Mouse (Mus musculus) midbrain, embryonic 16.5 days (tissue): ENCODE data around the gene Eps15l1. TPM values are rescaled to one million over a fixed set of nuclear protein-coding genes. Genes with fewer than 3 reads are reported as not detected.

Experiments used
- ATAC-seq: fragments of 200-750 bp; cut with Nextera tagmentation; 2 replicates; pipeline ENCODE4 v1.8.0; 2017; ENCODE audit warnings: moderate TSS enrichment
- H3K27ac ChIP-seq: fragments of 300-500 bp; sonication (generic); 2 replicates; pipeline ENCODE4 v1.5.1; 2014; ENCODE audit warnings: mild to moderate bottlenecking, low read length, mixed read lengths
- H3K27me3 ChIP-seq: fragments of 300-500 bp; sonication (generic); 2 replicates; pipeline ENCODE4 v1.6.1; 2014; ENCODE audit warnings: low read depth, low read length, mixed read lengths; ENCODE audit not compliant: control insufficient read depth, insufficient read depth
- H3K36me3 ChIP-seq: fragments of 300-500 bp; sonication (generic); 2 replicates; pipeline ENCODE4 v1.6.1; 2014; ENCODE audit warnings: mild to moderate bottlenecking, low read length, moderate library complexity, mixed read lengths; ENCODE audit not compliant: control insufficient read depth, insufficient read depth
- H3K4me1 ChIP-seq: fragments of 300-500 bp; sonication (generic); 2 replicates; pipeline ENCODE4 v1.6.1; 2014; ENCODE audit warnings: mild to moderate bottlenecking, low read length, mixed read lengths; ENCODE audit not compliant: control insufficient read depth, insufficient read depth
- H3K4me2 ChIP-seq: fragments of 300-500 bp; sonication (generic); 2 replicates; pipeline ENCODE4 v1.6.1; 2014; ENCODE audit warnings: mild to moderate bottlenecking, low read length, mixed read lengths
- H3K4me3 ChIP-seq: fragments of 300-500 bp; sonication (generic); 2 replicates; pipeline ENCODE4 v1.5.1; 2014; ENCODE audit warnings: low read depth, mild to moderate bottlenecking, low read length, moderate library complexity, mixed read lengths
- H3K9ac ChIP-seq: fragments of 300-500 bp; sonication (generic); 2 replicates; pipeline ENCODE4 v1.6.1; 2014; ENCODE audit warnings: low read depth, low read length, mixed read lengths
- H3K9me3 ChIP-seq: fragments of 300-500 bp; sonication (generic); replicated peaks from 2 replicates; pipeline ENCODE4 v1.6.1; 2014; ENCODE audit warnings: mild to moderate bottlenecking, low read length, mixed read lengths; ENCODE audit not compliant: control insufficient read depth, poor library complexity, severe bottlenecking
- WGBS: fragments of 180-500 bp; shearing (Covaris S2); extraction: QIAGEN DNeasy Blood & Tissue Kit; methylation state at CpG from one replicate; pipeline ENCODE4 v1.1.7; 2014; 5-methylcytosine and 5-hydroxymethylcytosine counted together
- polyA plus RNA-seq: library from polyadenylated mRNA; unstranded; fragments of >200 nt; fragmentation: Nextera tagmentation; extraction: Ambion mirVana; gene quantifications from 2 replicates; pipeline ENCODE4 v1.2.1, GENCODE M21; 2015

The Eps15l1 gene
- polyA plus RNA-seq, 1 experiment from 2014 or later = 56.4 TPM

DNA sequence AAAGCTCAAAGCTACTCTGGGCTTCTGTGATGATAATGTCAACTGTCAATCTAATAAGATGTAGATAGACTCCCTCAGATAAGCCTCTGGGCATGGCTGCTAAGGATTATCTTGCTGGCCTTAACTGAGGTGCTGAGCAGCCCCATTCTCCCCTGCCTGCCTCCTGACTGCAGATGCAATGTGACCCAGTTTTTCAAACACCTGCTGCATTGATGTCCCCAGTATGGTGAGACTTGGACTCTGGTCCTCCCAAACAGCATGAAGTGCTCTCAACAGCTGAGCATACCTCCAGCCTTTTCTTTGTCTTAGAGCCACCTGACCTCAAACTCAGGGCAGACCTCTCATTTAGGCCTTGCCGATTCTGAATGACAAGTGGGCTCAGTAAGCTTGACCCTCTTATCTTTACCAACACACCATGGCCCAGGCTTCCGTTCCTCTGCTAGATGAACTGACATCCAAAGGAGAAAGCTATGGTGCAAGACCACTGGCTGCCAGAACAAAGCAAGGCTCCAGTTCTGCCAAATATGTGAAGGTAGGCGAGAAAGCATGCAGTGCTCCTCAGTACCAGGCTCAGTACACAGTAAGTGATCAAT is 108.2 kb downstream of the Eps15l1 start:
- Histone ChIP-seq H3K4me2 (no peak overlapping the region), H3K27ac (no peak overlapping the region)
- 82% methylated on average over 3 of the region's 3 CpGs for WGBS

DNA sequence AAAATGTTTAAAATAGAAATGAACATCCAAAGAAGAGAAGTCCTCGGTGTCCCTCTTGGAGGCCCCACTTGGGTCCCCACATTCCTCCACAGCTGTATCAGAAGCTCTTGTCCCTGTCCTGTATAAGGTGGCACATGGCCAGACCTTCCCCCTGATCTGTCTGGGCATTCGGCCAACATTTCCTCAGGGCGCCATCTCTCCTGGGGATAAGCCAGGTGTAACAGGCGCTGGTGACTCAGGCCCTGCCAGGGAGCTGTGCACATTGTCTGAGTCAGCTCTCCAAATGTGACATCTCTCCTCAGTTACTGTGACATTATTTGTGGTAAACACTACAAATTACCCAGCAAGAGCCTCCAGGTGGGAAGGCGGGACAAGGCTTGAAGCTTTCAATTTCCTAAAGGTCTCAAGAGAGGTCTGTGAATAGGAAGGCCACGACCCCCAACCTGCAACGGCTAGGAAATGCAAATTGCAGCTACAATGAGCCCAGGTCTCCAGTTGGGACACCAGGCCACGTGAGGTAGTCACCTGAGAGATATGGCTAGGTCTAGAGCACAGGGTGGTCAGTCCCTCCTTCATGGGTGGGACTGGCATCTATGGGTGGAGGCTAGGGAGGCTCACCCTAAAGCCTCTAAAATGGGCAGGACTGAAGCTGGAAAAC is 110.3 kb downstream of the Eps15l1 start:
- no peak overlapping the region for H3K27ac ChIP-seq
- H3K4me1 ChIP-seq = no peaks in the 10 kb centered on the region
- H3K9me3 ChIP-seq = no peaks in the 10 kb centered on the region
- no peaks in the 10 kb centered on the region for H3K36me3 ChIP-seq
- H3K4me3 ChIP-seq = no peak overlapping the region
- 55% methylated on average over 8 of the region's 8 CpGs for WGBS
- no peak overlapping the region for H3K9ac ChIP-seq
- H3K4me2 ChIP-seq = no peak overlapping the region
- peak; percentile 46 for ATAC-seq
- H3K27me3 ChIP-seq = no peaks in the 10 kb centered on the region

More for the DNA sequence above, 108.2 kb downstream of the Eps15l1 start:
- Histone ChIP-seq H3K36me3 (no peaks in the 10 kb centered on the region), H3K4me3 (no peak overlapping the region), H3K9ac (no peak overlapping the region), H3K27me3 (no peaks in the 10 kb centered on the region), H3K4me1 (no peaks in the 10 kb centered on the region), H3K9me3 (no peaks in the 10 kb centered on the region)
- no peak for ATAC-seq

DNA sequence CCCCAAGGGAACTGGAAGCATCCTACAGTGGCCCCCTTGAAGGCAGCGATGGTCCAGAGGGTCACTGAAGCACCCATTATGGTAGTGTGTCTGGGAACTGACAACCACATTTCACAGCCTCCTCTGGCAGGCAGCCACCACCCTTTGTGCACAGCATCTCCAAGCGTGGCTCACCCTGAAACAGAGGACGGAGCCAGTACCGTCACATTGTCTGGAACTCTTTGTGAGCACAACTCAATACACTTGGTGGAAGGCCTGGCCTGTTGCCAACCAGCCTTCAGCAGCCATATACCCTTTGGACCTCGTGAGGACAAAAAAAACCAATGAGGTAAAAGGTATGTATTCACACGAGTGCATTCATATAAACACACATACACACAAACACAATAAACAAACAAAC is 113.0 kb downstream of the Eps15l1 start:
- no peaks in the 10 kb centered on the region for H3K9me3 ChIP-seq
- H3K9ac ChIP-seq = no peak overlapping the region
- no peak for ATAC-seq
- no peak overlapping the region for H3K4me3 ChIP-seq
- no peaks in the 10 kb centered on the region for H3K27me3 ChIP-seq
- H3K27ac ChIP-seq = no peak overlapping the region
- H3K36me3 ChIP-seq = no peaks in the 10 kb centered on the region
- H3K4me1 ChIP-seq = no peaks in the 10 kb centered on the region
- no peak overlapping the region for H3K4me2 ChIP-seq
- WGBS = 46% methylated on average over 6 of the region's 6 CpGs

DNA sequence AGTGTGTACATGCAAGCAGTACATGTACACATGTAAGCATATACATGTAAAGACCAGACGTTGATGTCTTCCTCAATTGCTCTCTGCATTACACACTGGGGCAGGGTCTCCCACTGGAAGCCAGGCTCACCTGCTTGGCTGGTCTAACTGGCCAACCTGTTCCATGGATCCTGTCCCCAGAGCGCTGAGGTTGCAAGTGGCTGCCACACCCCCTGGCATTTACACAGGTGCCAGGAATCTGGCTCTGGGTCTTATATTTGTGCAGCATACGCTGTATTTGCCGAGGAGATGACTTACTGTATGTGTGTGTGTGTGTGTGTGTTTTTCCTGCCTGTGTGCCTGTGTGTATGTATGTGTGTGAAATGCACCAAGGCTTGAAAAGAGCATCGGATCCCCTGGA is 114.3 kb downstream of the Eps15l1 start:
- ATAC-seq = no peak
- WGBS = 92% methylated on average over 5 of the region's 5 CpGs
- Histone ChIP-seq H3K9me3 (no peaks in the 10 kb centered on the region), H3K4me2 (no peak overlapping the region), H3K4me3 (no peak overlapping the region), H3K4me1 (no peaks in the 10 kb centered on the region), H3K9ac (no peak overlapping the region), H3K36me3 (no peaks in the 10 kb centered on the region), H3K27ac (no peak overlapping the region), H3K27me3 (no peaks in the 10 kb centered on the region)

DNA sequence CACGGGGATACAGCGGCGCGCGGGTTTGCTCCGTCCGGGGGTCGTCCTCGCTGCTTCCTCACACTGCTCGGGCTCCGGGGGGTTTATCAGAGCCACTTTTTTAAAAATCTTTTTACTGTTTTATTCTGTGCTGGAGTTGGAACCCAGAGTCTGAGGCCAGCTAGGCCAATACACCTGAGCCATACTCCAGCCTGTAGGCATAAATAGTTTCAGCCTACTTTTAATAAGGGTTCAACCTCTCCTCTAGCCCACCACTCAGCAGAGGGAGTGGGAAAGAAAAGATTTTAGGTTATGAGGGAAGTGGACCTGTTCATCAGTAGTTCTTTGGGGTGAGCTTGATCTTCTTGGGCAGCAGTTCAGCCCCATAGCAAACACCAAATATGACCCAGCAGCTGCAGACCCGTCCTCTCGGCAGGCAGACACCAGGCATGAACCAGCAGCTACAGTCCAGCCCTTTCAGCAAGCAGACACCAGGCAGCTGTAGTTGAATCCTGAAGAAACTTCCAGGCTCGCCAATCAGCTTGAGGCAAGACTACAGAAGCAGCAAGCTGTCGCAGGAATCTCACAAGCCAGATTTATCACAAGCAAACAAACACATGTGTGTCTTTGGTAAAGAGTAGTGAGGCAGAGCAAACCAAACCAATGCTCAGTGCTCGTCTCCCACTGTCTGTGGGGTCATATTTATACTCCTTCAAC is 115.9 kb downstream of the Eps15l1 start, which contains the start of gene Gm10282:
TSS of gene Gm10282 (minus strand) at position 51 of the 696 bp plus-strand sequence.
- Histone ChIP-seq H3K9ac (no peak within 1 kb of the TSS), H3K4me1 (no peaks in the 10 kb centered on the region), H3K27ac (no peak within 1 kb of the TSS), H3K4me3 (no peak within 1 kb of the TSS), H3K4me2 (no peak within 1 kb of the TSS), H3K9me3 (no peaks in the 10 kb centered on the region), H3K36me3 (no peaks in the 10 kb centered on the region), H3K27me3 (no peaks in the 10 kb centered on the region)
- WGBS = 73% methylated on average over 12 of the region's 16 CpGs
- no peak for ATAC-seq

DNA sequence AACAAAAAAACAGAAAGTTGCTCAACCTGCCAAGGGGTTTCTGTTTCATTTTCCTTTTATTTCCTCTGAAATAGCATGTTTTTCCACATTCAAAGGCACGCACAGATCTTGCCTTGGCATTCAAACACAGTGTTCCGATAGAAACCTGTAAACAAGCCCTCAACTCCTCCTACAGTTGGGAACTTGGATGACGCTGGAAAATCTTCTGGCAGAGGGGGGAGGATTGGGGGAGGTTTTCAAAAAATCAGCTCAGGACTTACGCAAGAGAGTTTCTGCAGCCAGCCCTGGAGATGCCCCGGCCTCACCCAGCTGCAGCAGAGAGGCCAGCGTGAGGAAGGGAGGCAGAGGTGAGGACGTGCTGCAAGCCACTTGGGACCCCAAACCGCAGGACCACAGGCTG is 117.6 kb downstream of the Eps15l1 start:
- ATAC-seq = no peak
- Histone ChIP-seq H3K9me3 (no peaks in the 10 kb centered on the region), H3K4me2 (no peak overlapping the region), H3K4me3 (no peak overlapping the region), H3K36me3 (no peaks in the 10 kb centered on the region), H3K9ac (no peak overlapping the region), H3K27me3 (no peaks in the 10 kb centered on the region), H3K4me1 (no peaks in the 10 kb centered on the region), H3K27ac (no peak overlapping the region)
- whole genome bisulfite sequencing = 72% methylated on average over 8 of the region's 8 CpGs

DNA sequence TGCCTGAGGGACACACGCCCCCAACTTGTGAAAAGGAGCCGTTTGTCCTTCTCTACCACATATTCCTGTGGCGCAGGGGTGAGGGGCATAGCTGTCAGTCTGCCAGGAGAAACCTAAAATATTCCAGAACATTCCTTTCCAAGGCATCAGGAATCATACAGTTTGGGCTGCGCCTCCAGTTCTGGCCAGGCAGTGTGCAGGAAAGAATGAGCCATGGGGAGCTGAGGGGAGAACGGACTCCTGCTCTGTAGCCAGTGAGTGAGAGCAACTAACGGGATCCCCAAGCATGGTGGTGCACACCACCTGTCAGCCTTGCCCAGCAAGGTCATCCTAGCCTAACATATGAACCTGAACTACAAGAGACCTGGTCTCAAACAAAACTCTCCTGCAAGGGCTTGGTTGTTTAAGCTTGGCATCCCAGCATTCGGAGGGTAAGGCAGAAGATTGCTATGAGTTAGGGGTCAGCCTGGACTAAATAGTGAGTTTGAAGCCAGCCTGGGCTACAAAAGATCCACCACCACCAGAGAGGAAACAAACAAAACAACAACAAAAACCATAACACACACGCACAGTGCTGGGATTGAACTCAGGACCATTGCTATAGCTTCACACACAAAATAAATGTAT is 118.2 kb downstream of the Eps15l1 start:
- no peaks in the 10 kb centered on the region for H3K4me1 ChIP-seq
- no peaks in the 10 kb centered on the region for H3K36me3 ChIP-seq
- no peak overlapping the region for H3K4me3 ChIP-seq
- H3K4me2 ChIP-seq = no peak overlapping the region
- 81% methylated on average over 8 of the region's 8 CpGs for WGBS
- H3K27ac ChIP-seq = no peak overlapping the region
- no peak for ATAC-seq
- no peaks in the 10 kb centered on the region for H3K9me3 ChIP-seq
- no peak overlapping the region for H3K9ac ChIP-seq
- no peaks in the 10 kb centered on the region for H3K27me3 ChIP-seq

DNA sequence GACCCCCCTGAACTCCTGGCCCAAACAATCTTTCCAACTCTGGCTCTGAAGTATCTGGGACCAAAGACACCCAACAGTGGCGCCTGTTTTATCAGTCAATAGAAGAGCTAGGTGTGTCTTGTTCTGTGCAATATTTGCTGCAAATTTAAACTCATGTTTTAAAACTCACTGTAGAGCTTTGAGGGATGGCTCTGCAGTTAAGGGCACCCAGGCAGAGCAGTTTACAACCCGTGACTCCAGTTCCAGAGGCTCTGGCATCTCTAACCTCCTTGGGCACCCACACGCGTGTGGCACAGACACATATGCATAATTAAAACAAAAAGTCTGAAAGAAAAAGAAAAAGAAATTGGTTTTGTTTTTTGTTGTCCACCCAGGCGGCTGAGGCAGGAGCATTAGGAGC is 119.8 kb downstream of the Eps15l1 start:
- Histone ChIP-seq H3K27ac (no peak overlapping the region), H3K9ac (no peak overlapping the region), H3K4me1 (no peaks in the 10 kb centered on the region), H3K27me3 (no peaks in the 10 kb centered on the region), H3K36me3 (no peaks in the 10 kb centered on the region), H3K9me3 (no peaks in the 10 kb centered on the region), H3K4me2 (no peak overlapping the region), H3K4me3 (no peak overlapping the region)
- WGBS = 87% methylated on average over 5 of the region's 5 CpGs
- no peak for ATAC-seq
